Mouse (Mus musculus): Measurements from ENCODE around the gene Kif11.

GRCm38 (mm10) chr19:37374941-37375754 is 1.1 kb upstream of the Kif11 start:
- TF ChIP-seq CTCF (IDR thresholded peaks at IDR 0.05; ENCODE audit: low read depth) (peak; percentile 27; the same call in 1 of the 2 replicates), EP300 (IDR thresholded peaks at IDR 0.05; ENCODE audit: low read depth) (no peak; the same call in 1 of the 2 replicates)

Data from liver, postnatal 0 days (tissue).